Mouse (Mus musculus): ENCODE data around the gene Afdn.

GRCm38 (mm10) chr17:13802836-13803408, 42.6 kb downstream of the Afdn start:
- TF ChIP-seq ZC3H11A (IDR thresholded peaks at IDR 0.05; ENCODE audit: borderline replicate concordance, low read depth, low read length) (no peak), MAFK (IDR thresholded peaks at IDR 0.05; ENCODE audit: insufficient read depth, low read depth, low read length) (no peak), CHD2 (IDR thresholded peaks at IDR 0.05; ENCODE audit: low read depth, low read length) (no peak)

Data from ES-E14 (cell line).